Mouse (Mus musculus) forebrain, embryonic 12.5 days (tissue): Measurements from ENCODE around the gene Prph. TPM values are rescaled to one million over a fixed set of nuclear protein-coding genes. Genes with fewer than 3 reads are reported as not detected.
"Not testable (repeated sequence)": the region's sequence is repeated elsewhere in the genome, so short reads cannot be mapped to it uniquely, and the experiment has no call there.

ENCODE experiments used
- ATAC-seq: fragments of 200-750 bp; cut with Nextera tagmentation; 2 replicates; pipeline ENCODE4 v1.8.0; 2017; ENCODE audit warnings: moderate TSS enrichment; ENCODE audit not compliant: low FRiP score
- H3K27ac ChIP-seq: fragments of 300-500 bp; sonication (generic); 2 replicates; pipeline ENCODE4 v1.5.1; 2016; ENCODE audit warnings: mild to moderate bottlenecking
- H3K27me3 ChIP-seq: fragments of 300-500 bp; sonication (generic); 2 replicates; pipeline ENCODE4 v1.6.1; 2016; ENCODE audit warnings: mild to moderate bottlenecking
- H3K36me3 ChIP-seq: fragments of 300-500 bp; sonication (generic); replicated peaks from 2 replicates; pipeline ENCODE4 v1.6.1; 2016; ENCODE audit warnings: mild to moderate bottlenecking
- H3K4me1 ChIP-seq: fragments of 300-500 bp; sonication (generic); 2 replicates; pipeline ENCODE4 v1.6.1; 2016
- H3K4me2 ChIP-seq: fragments of 300-500 bp; sonication (generic); 2 replicates; pipeline ENCODE4 v1.6.1; 2016; ENCODE audit warnings: mild to moderate bottlenecking, moderate library complexity
- H3K4me3 ChIP-seq: fragments of 300-500 bp; sonication (generic); replicated peaks from 2 replicates; pipeline ENCODE4 v1.5.1; 2016; ENCODE audit warnings: mild to moderate bottlenecking
- H3K9ac ChIP-seq: fragments of 300-500 bp; sonication (generic); 2 replicates; pipeline ENCODE4 v1.6.1; 2016; ENCODE audit warnings: mild to moderate bottlenecking
- H3K9me3 ChIP-seq: fragments of 300-500 bp; sonication (generic); 2 replicates; pipeline ENCODE4 v1.6.1; 2016
- WGBS: fragments of 180-500 bp; shearing (Covaris S2); methylation state at CpG from one replicate; pipeline ENCODE4 v1.1.7; 2016; 5-methylcytosine and 5-hydroxymethylcytosine counted together
- polyA plus RNA-seq: library from polyadenylated mRNA; unstranded; fragments of >200 nt; fragmentation: Nextera tagmentation; extraction: Ambion mirVana; gene quantifications from 2 replicates; pipeline ENCODE4 v1.2.1, GENCODE M21; 2016

Gene Prph
- polyA plus RNA-seq, 1 experiment from 2014 or later = 0.73 TPM

DNA sequence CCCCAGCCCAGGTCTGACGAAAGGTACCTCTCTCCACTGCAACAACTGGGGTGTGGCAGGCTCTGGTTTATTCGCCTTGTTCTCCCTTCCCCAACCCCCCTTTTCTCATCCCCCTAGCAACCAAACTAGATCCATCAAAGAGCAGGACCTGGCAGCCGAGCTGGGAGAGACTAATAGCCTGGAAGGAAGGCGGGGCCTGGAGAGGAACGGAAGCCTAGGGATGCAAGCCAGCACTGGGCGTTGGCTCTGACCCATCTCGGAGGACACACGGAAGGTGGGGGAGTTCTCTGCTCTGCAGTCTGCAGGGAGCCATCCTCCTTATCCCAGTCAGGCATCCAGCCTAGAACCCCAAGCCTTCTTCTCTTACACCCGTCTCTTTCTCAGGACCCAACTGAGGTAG, 1.6 kb upstream of the Prph start:
- Histone ChIP-seq H3K9me3 (no peaks in the 10 kb centered on the region), H3K4me3 (no peak overlapping the region), H3K4me1 (peaks cover 39% of the 10 kb centered on the region), H3K4me2 (no peak overlapping the region), H3K36me3 (no peaks in the 10 kb centered on the region), H3K27ac (no peak overlapping the region; the same call in 1 of the 2 replicates), H3K9ac (no peak overlapping the region), H3K27me3 (peaks cover 82% of the 10 kb centered on the region)
- 4% methylated on average over 9 of the region's 9 CpGs for WGBS
- ATAC-seq = no peak

DNA sequence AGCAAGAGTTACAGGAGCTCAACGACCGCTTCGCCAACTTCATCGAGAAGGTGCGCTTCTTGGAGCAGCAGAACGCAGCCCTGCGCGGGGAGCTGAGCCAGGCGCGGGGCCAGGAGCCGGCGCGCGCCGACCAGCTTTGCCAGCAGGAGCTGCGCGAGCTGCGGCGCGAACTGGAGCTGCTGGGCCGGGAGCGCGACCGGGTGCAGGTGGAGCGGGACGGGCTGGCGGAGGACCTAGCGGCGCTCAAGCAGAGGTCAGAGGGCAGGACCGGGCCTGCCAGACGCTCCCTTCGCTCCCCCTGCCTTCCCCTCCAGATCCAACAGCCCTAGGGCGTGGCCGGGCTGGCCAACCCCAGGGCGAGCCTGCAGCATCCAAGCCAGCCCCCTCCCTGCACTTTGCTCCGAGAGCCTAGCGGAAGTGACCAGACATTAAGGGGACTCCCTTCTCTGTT, 562 bp downstream of the Prph start:
- no peak for ATAC-seq
- Histone ChIP-seq H3K27ac (no peak overlapping the region), H3K36me3 (no peaks in the 10 kb centered on the region), H3K4me2 (peak overlapping the region; percentile 57), H3K27me3 (peaks cover 96% of the 10 kb centered on the region), H3K4me3 (peak overlapping the region; percentile 37), H3K9ac (0 out of 2 replicates have a peak overlapping the region, but pooled peaks have one; percentile 25), H3K9me3 (no peaks in the 10 kb centered on the region), H3K4me1 (peaks cover 35% of the 10 kb centered on the region)
- under 1% methylated on average over 37 of the region's 37 CpGs for WGBS

DNA sequence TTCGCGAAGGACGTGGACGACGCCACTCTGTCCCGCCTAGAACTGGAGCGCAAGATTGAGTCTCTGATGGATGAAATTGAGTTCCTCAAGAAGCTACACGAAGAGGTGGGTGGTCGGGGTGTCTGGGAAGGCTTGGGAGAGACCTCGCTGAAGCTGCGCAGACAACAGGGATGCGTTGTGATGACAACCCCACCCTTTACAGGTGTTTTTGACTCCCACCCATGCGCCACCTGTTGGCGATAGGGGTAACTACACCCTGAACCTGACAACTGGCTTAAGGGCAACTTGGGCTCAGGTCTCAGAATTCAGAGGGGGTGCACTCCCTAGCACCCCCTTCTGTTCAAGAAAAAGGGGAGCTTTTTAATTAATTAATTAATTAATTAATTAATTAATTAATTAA, 1.4 kb downstream of the Prph start:
- Histone ChIP-seq H3K27ac (no peak overlapping the region), H3K27me3 (peaks cover 93% of the 10 kb centered on the region), H3K4me2 (0 out of 2 replicates have a peak overlapping the region, but pooled peaks have one; percentile 57)

DNA sequence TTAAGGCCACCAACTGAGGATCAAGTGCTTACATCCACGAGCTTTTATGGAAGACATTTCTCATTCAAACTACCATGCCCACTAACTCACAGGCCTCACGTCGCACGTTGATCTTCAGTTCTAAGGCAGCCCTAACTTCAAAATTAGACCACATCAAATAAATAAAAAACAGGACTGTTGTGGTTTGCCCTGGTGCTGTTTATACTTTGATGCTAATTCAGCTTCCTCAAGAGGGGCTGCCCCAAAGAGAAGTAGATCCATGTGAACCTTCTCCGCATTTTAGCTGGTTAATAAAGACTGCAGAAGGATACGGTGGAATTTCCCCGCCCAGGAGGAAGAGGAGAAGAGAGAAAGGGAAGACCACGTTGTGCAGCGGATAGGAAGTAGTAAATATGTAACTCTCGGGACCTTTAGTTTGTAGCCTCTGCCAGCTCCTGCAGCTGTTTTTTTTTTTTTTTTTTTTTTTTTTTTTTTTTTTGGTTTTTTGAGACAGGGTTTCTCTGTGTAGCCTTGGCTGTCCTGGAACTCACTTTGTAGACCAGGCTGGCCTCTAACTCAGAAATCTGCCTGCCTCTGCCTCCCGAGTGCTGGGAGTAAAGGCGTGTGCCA, 10.7 kb downstream of the Prph start:
- Histone ChIP-seq H3K4me2 (no peak overlapping the region), H3K27me3 (peaks cover 15% of the 10 kb centered on the region), H3K36me3 (no peaks in the 10 kb centered on the region), H3K9ac (no peak overlapping the region), H3K9me3 (no peaks in the 10 kb centered on the region), H3K4me3 (no peak overlapping the region), H3K27ac (no peak overlapping the region), H3K4me1 (no peaks in the 10 kb centered on the region)
- 87% methylated on average over 12 of the region's 12 CpGs for WGBS
- no peak for ATAC-seq

More for the DNA sequence above, 1.4 kb downstream of the Prph start:
- Histone ChIP-seq H3K4me1 (peaks cover 35% of the 10 kb centered on the region), H3K9ac (no peak overlapping the region), H3K4me3 (0 out of 2 replicates have a peak overlapping the region, but pooled peaks have one; percentile 37), H3K9me3 (no peaks in the 10 kb centered on the region), H3K36me3 (no peaks in the 10 kb centered on the region)
- no peak for ATAC-seq
- WGBS = 6% methylated on average over 14 of the region's 14 CpGs

DNA sequence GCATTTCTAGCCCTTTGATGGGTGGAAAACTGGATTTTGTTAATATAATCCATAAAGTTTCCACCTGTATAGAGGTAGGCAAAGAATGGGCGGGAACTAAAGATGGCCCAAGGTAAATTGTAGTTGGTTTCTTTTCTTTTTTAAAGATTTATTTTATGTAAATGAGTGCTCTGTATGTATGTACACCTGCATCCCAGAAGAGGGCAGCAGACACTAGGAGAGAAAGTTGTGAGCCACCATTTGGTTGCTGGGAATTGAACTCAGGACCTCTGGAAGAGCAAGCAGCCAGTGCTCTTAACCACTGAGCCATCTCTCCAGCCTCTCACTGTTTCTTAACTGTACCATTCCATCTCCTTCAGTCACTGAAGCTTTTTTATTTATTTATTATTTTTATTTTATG, 17.0 kb downstream of the Prph start:
- H3K27ac ChIP-seq = no peak overlapping the region
- H3K4me3 ChIP-seq = no peak overlapping the region
- WGBS = 90% methylated on average over 1 of the region's 1 CpGs
- H3K4me2 ChIP-seq = no peak overlapping the region
- H3K36me3 ChIP-seq = peaks cover 6% of the 10 kb centered on the region
- no peaks in the 10 kb centered on the region for H3K9me3 ChIP-seq
- peaks cover 22% of the 10 kb centered on the region for H3K4me1 ChIP-seq
- ATAC-seq = no peak
- 0 out of 2 replicates have a peak, but pooled peaks cover 6% of the 10 kb centered on the region for H3K27me3 ChIP-seq
- no peak overlapping the region for H3K9ac ChIP-seq

DNA sequence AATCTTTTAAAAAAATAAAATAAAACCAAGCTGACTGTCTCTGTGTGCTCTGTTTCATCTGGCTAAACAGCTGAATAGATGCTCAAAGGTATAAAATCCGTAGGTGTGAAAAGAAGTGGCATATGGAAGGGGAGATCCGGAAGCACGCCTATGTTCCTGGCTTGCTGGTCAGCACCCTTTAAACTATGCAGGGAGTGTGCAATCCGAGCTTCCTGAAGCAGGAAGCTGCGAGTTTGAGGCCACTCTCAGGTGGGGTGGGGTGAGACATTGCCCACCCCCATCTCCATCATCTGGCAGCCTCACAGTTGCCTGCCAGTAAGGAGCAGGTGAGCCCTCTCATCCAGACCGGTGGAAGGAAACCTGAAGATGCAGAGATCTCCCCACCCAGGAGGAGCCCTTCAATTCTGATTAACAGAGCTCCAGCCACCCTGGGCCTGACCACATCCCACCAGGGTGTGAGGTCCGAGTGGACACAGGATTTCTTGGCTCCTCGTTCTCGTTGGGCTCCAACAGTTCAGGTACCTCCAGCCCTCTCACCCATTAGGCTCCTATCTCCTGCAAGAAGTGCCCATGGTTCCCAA, 19.1 kb downstream of the Prph start, which contains the start of gene Troap:
Gene Troap, plus strand, starts transcription at position 557 of the 581 bp plus-strand sequence.
- peak within 1 kb of the TSS; percentile 97 for H3K27ac ChIP-seq
- 23% methylated on average over 9 of the region's 9 CpGs for WGBS
- peaks cover 27% of the 10 kb centered on the region for H3K36me3 ChIP-seq
- peak within 1 kb of the TSS; percentile 79 for H3K4me2 ChIP-seq
- ATAC-seq = peak; percentile 62
- H3K9me3 ChIP-seq = no peaks in the 10 kb centered on the region
- 0 out of 2 replicates have a peak, but pooled peaks cover 3% of the 10 kb centered on the region for H3K27me3 ChIP-seq
- H3K9ac ChIP-seq = peak within 1 kb of the TSS; percentile 76
- peaks cover 34% of the 10 kb centered on the region for H3K4me1 ChIP-seq
- H3K4me3 ChIP-seq = peak within 1 kb of the TSS; percentile 64

DNA sequence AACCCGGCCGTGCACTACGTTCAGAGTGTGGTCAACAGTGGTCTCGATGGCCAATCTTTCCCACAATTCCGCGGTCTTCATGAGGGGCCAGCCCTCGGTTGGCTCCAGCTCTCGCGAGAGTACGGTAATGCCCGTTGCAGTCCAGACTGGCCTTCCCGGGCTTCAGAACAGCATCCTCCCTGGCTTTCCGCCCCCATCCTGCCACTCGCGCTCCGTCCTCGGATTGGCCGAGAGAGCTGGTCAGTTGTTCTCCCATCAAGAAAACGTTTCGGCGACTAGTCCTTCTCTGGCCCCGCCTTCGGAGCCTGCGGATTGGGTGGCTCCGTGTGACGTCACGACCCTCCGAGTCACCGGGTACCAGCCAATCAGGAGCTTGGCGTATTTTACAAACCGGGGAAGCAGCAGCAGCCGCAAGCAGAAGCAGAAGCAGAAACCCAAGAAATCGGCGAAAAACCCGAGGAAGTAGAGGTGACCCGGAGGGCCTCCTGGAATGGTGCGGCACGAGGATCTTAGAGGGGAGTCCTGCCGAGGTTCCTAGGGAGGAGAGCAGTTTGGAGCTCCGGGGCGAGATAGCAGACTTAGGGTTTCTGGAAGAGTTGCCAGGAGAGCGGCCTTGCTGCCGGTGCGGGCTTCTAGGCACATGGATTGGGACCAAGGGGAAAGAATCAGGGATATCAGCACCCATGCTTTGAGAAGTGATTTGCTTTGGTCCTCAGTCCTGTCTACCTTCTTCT, 19.8 kb downstream of the Prph start:
- H3K9me3 ChIP-seq = no peaks in the 10 kb centered on the region
- peaks cover 34% of the 10 kb centered on the region for H3K4me1 ChIP-seq
- H3K36me3 ChIP-seq = peaks cover 27% of the 10 kb centered on the region
- under 1% methylated on average over 44 of the region's 44 CpGs for WGBS
- H3K4me3 ChIP-seq = peak overlapping the region; percentile 64
- H3K4me2 ChIP-seq = peak overlapping the region; percentile 79
- peak overlapping the region; percentile 76 for H3K9ac ChIP-seq
- H3K27me3 ChIP-seq = no peaks in the 10 kb centered on the region
- peak overlapping the region; percentile 97 for H3K27ac ChIP-seq
- peak; percentile 98 for ATAC-seq

DNA sequence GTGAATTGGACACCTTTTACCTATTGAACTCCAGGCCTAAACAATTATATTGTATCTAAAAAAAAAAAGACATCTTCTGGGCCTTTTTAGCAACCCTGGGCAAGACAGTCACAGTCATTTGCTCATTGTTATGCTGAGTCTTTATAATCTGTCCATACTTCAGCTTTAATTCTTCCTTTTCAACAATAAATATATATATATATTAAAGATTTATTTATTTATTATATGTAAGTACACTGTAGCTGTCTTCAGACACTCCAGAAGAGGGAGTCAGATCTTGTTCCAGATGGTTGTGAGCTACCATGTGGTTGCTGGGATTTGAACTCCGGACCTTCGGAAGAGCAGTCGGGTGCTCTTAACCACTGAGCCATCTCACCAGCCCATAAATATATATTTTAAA, 21.0 kb downstream of the Prph start:
- not testable (repeated sequence) for H3K27me3 ChIP-seq, H3K27ac ChIP-seq, ATAC-seq, H3K9me3 ChIP-seq
- Histone ChIP-seq H3K4me2 (peak overlapping the region; percentile 79), H3K4me3 (peak overlapping the region; percentile 64), H3K36me3 (peaks cover 39% of the 10 kb centered on the region), H3K9ac (peak overlapping the region; percentile 76; the same call in 1 of the 2 replicates), H3K4me1 (peaks cover 34% of the 10 kb centered on the region)
- 99% methylated on average over 3 of the region's 3 CpGs for WGBS

DNA sequence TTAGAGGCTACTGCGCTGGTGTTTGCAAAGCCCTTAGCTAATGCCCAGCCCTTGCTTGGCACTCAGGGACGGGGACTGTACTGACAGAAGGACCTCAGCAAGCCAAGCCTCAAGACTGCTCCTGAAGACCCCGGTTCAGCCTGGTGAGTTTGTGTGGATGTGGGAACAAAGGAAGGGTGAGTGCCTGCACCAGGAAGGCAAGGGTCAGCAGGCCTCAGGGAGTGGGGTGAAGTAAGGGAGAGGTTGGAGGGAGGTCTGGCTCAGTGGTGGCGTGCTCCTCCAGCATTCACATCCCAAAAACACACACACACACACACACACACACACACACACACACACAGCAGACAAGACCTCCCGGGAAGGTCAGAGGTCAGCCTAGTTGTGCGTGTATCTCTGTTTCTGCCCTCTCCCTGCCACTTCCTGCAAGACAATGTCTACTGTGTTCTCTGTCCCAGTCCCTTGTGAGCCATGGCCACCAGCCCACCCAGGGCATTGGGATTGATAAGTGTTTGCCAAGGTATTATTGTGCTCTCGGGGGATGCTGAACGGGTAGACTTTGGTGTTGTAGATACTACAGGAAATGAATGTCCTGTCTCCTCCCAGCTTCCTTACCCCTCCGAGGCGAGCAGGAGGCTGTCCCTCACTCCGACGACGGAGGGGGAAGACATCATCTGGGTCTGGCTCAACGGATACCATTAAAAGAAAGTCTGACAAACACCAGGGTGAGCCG, 23.4 kb downstream of the Prph start:
- H3K4me2 ChIP-seq = no peak overlapping the region
- H3K4me3 ChIP-seq = no peak overlapping the region
- H3K9me3 ChIP-seq = no peaks in the 10 kb centered on the region
- peaks cover 61% of the 10 kb centered on the region for H3K36me3 ChIP-seq
- 0 out of 2 replicates have a peak overlapping the region, but pooled peaks have one; percentile 2 for H3K9ac ChIP-seq
- WGBS = 87% methylated on average over 15 of the region's 15 CpGs
- no peak for ATAC-seq
- H3K27me3 ChIP-seq = peaks cover 8% of the 10 kb centered on the region
- no peak overlapping the region for H3K27ac ChIP-seq
- H3K4me1 ChIP-seq = peaks cover 34% of the 10 kb centered on the region

DNA sequence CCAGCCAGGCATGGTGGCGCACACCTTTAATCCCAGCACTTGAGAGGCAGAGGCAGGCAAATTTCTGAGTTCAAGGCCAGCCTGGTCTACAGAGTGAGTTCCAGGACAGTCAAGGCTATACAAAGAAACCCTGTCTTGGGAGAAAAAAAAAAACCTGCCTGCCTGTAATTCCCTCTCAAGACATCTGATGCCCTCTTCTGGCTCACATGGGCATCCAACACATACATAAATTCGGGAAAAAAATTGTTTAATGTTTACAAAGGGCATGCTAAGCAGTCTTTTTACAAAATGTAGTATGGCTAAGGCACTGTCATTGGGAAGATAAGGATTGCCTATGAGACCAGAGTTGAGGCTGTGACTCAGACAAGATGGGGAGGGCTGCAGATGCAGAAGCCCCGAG, 24.8 kb downstream of the Prph start:
- Histone ChIP-seq H3K36me3 (peaks cover 61% of the 10 kb centered on the region), H3K4me2 (no peak overlapping the region), H3K9ac (no peak overlapping the region; the same call in 1 of the 2 replicates), H3K9me3 (no peaks in the 10 kb centered on the region), H3K4me3 (no peak overlapping the region), H3K4me1 (peaks cover 41% of the 10 kb centered on the region), H3K27me3 (peaks cover 23% of the 10 kb centered on the region), H3K27ac (no peak overlapping the region)
- 87% methylated on average over 3 of the region's 3 CpGs for WGBS
- ATAC-seq = no peak

DNA sequence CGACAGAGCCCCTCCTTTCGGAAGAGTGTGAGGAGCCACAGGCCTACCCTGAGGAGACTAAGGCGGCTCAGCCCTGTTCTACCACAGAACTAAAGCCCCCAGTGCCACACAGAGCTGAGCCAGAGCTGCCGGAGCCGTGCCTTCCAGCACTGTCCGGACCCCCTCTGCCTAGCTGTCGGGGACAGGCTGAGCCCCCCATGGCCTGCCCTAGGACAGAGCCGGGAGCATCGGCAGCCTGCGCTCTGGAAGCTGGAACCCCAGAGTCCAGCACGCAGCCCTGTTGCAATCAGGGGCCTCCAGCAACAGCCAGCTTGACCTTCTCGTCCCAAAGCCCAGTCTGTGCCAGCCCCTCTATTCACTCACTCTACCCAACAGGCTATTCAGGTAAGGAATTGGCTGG, 27.3 kb downstream of the Prph start:
- peaks cover 52% of the 10 kb centered on the region for H3K36me3 ChIP-seq
- no peak for ATAC-seq
- H3K27ac ChIP-seq = no peak overlapping the region
- H3K27me3 ChIP-seq = peaks cover 48% of the 10 kb centered on the region
- H3K9me3 ChIP-seq = no peaks in the 10 kb centered on the region
- H3K4me2 ChIP-seq = no peak overlapping the region
- H3K4me1 ChIP-seq = peaks cover 22% of the 10 kb centered on the region; the same call in 1 of the 2 replicates
- 90% methylated on average over 12 of the region's 12 CpGs for WGBS
- no peak overlapping the region for H3K9ac ChIP-seq
- no peak overlapping the region for H3K4me3 ChIP-seq

DNA sequence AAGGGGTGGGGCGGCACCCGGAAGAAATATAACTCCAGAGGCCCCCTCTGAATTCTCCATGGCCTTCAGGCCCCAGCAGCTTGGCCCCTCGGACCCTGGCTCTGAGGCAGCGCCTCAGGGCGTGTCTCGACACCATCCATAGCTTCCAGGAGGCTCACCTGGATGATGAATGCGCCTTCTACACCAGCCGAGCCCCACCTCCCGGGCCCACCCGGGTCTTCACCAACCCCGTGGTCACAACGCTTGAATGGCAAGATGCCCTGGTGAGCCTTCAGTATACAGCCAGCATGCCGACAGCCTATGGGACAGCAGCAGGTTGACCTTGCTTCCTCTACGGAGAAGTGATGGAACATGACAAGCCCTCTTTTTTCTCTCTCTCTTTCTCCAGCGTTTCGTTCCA, 27.9 kb downstream of the Prph start:
- H3K27me3 ChIP-seq = peaks cover 53% of the 10 kb centered on the region
- H3K4me3 ChIP-seq = no peak overlapping the region
- WGBS = 93% methylated on average over 16 of the region's 16 CpGs
- H3K4me1 ChIP-seq = peaks cover 23% of the 10 kb centered on the region
- no peak overlapping the region for H3K9ac ChIP-seq
- no peaks in the 10 kb centered on the region for H3K9me3 ChIP-seq
- ATAC-seq = no peak
- peaks cover 47% of the 10 kb centered on the region for H3K36me3 ChIP-seq
- no peak overlapping the region for H3K4me2 ChIP-seq
- H3K27ac ChIP-seq = no peak overlapping the region
